Mouse (Mus musculus): Measurements from ENCODE around the gene Cdc14a. TPM values are rescaled to one million over a fixed set of nuclear protein-coding genes. Genes with fewer than 3 reads are reported as not detected.

The Cdc14a gene
- total and polyA plus RNA-seq, 3 experiments, result 2.6 to 5.9 TPM; not detected in 1

GRCm38 (mm10) chr3:116311838-116312237 is 112.0 kb downstream of the Cdc14a start:
- H3K27me3 ChIP-seq (ENCODE audit: control insufficient read depth in 1 of 2, insufficient read depth in 2 of 2, low read length in 2 of 2), result no peaks in the 10 kb centered on the region
- H3K9ac ChIP-seq (ENCODE audit: control insufficient read depth, low read depth, low read length, poor library complexity, severe bottlenecking), result no peak overlapping the region
- H3K4me3 ChIP-seq (ENCODE audit: control insufficient read depth in 1 of 2, insufficient read depth in 1 of 2, low read depth in 2 of 2, low read length in 2 of 2), result no peak overlapping the region
- TF ChIP-seq CTCF (IDR thresholded peaks at IDR 0.05 in 2 of 3, conservative IDR thresholded peaks at IDR 0.05 in 1 of 3; ENCODE audit: control insufficient read depth in 1 of 3, insufficient read depth in 1 of 3, low read depth in 2 of 3, low read length in 3 of 3, poor library complexity in 1 of 3, severe bottlenecking in 1 of 3) (no peak), POLR2AphosphoS5 (IDR thresholded peaks at IDR 0.05; ENCODE audit: borderline replicate concordance, low read depth, low read length) (no peak), GABPA (IDR thresholded peaks at IDR 0.05; ENCODE audit: low read depth, low read length) (no peak), RCOR1 (IDR thresholded peaks at IDR 0.05; ENCODE audit: low read depth, low read length) (no peak), CHD2 (IDR thresholded peaks at IDR 0.05; ENCODE audit: low read length) (no peak), TBP (IDR thresholded peaks at IDR 0.05; ENCODE audit: low read depth, low read length) (no peak), USF2 (IDR thresholded peaks at IDR 0.05; ENCODE audit: borderline replicate concordance in 1 of 2, insufficient read depth in 1 of 2, low read depth in 1 of 2, low read length in 2 of 2) (no peak), GATA1 (IDR thresholded peaks at IDR 0.05; ENCODE audit: low read depth, low read length) (no peak), USF1 (IDR thresholded peaks at IDR 0.05; ENCODE audit: low read depth, low read length) (no peak)
- no peaks in the 10 kb centered on the region for H3K79me2 ChIP-seq (ENCODE audit: control insufficient read depth, insufficient read depth, low read length, poor library complexity)
- H3K36me3 ChIP-seq (ENCODE audit: control insufficient read depth in 1 of 2, insufficient read depth in 2 of 2, low read length in 2 of 2), result no peaks in the 10 kb centered on the region
- no peak for DNase-seq (ENCODE audit: low read depth, low spot score)
- no peaks in the 10 kb centered on the region; a peak in 1 of 4 replicates for H3K4me1 ChIP-seq (ENCODE audit: control insufficient read depth in 1 of 2, insufficient read depth in 2 of 2, low read length in 2 of 2)
- H3K9me3 ChIP-seq (replicated peaks; ENCODE audit: insufficient read depth, low read length), result no peaks in the 10 kb centered on the region
- no peak overlapping the region for H3K27ac ChIP-seq (ENCODE audit: control insufficient read depth, low read depth, low read length)

GRCm38 (mm10) chr3:116311173-116311572 is 112.7 kb downstream of the Cdc14a start:
- no peaks in the 10 kb centered on the region for H3K9me3 ChIP-seq (replicated peaks; ENCODE audit: insufficient read depth, low read length)
- no peak for DNase-seq (ENCODE audit: low read depth, low spot score)
- H3K4me3 ChIP-seq (ENCODE audit: control insufficient read depth in 1 of 2, insufficient read depth in 1 of 2, low read depth in 2 of 2, low read length in 2 of 2), result no peak overlapping the region
- no peak overlapping the region for H3K9ac ChIP-seq (ENCODE audit: control insufficient read depth, low read depth, low read length, poor library complexity, severe bottlenecking)
- TF ChIP-seq HCFC1 (IDR thresholded peaks at IDR 0.05; ENCODE audit: low read depth, low read length), result no peak
- TF ChIP-seq MAFK (IDR thresholded peaks at IDR 0.05; ENCODE audit: borderline replicate concordance, low read depth, low read length), result no peak
- TF ChIP-seq MAX (IDR thresholded peaks at IDR 0.05; ENCODE audit: low read length), result no peak
- H3K36me3 ChIP-seq (ENCODE audit: control insufficient read depth in 1 of 2, insufficient read depth in 2 of 2, low read length in 2 of 2), result no peaks in the 10 kb centered on the region
- no peak overlapping the region for H3K27ac ChIP-seq (ENCODE audit: control insufficient read depth, low read depth, low read length)
- H3K27me3 ChIP-seq (ENCODE audit: control insufficient read depth in 1 of 2, insufficient read depth in 2 of 2, low read length in 2 of 2), result no peaks in the 10 kb centered on the region
- no peaks in the 10 kb centered on the region; a peak in 1 of 4 replicates for H3K4me1 ChIP-seq (ENCODE audit: control insufficient read depth in 1 of 2, insufficient read depth in 2 of 2, low read length in 2 of 2)
- H3K79me2 ChIP-seq (ENCODE audit: control insufficient read depth, insufficient read depth, low read length, poor library complexity), result no peaks in the 10 kb centered on the region

- H3K27me3 ChIP-seq (ENCODE audit: control insufficient read depth in 1 of 2, insufficient read depth in 2 of 2, low read length in 2 of 2), result no peaks in the 10 kb centered on the region
- no peak overlapping the region for H3K27ac ChIP-seq (ENCODE audit: control insufficient read depth, low read depth, low read length)
- H3K36me3 ChIP-seq (ENCODE audit: control insufficient read depth in 1 of 2, insufficient read depth in 2 of 2, low read length in 2 of 2), result no peaks in the 10 kb centered on the region
- no peak for TF ChIP-seq MAX (IDR thresholded peaks at IDR 0.05; ENCODE audit: low read length)
- H3K4me1 ChIP-seq (ENCODE audit: control insufficient read depth in 1 of 2, insufficient read depth in 2 of 2, low read length in 2 of 2), result no peaks in the 10 kb centered on the region; a peak in 1 of 4 replicates
- H3K9me3 ChIP-seq (replicated peaks; ENCODE audit: insufficient read depth, low read length), result no peaks in the 10 kb centered on the region
- no peak for DNase-seq (ENCODE audit: low read depth, low spot score)
- no peaks in the 10 kb centered on the region for H3K79me2 ChIP-seq (ENCODE audit: control insufficient read depth, insufficient read depth, low read length, poor library complexity)
- no peak overlapping the region for H3K4me3 ChIP-seq (ENCODE audit: control insufficient read depth in 1 of 2, insufficient read depth in 1 of 2, low read depth in 2 of 2, low read length in 2 of 2)
- H3K9ac ChIP-seq (ENCODE audit: control insufficient read depth, low read depth, low read length, poor library complexity, severe bottlenecking), result no peak overlapping the region
Observed at GRCm38 (mm10) chr3:116310672-116311071, 113.2 kb downstream of the Cdc14a start.
